Mouse (Mus musculus) neural tube, embryonic 13.5 days (tissue): ENCODE results near the gene Emp2. TPM values are rescaled to one million over a fixed set of nuclear protein-coding genes. Genes with fewer than 3 reads are reported as not detected.

Experiments used
- ATAC-seq: fragments of 200-750 bp; cut with Nextera tagmentation; 2 replicates; pipeline ENCODE4 v1.8.0; 2017; ENCODE audit warnings: low read depth, mild to moderate bottlenecking, moderate TSS enrichment, moderate library complexity
- H3K27ac ChIP-seq: fragments of 300-500 bp; sonication (generic); replicated peaks from 2 replicates; pipeline ENCODE4 v1.5.1; 2015; ENCODE audit warnings: moderate library complexity, mild to moderate bottlenecking, inconsistent platforms
- H3K27me3 ChIP-seq: fragments of 300-500 bp; sonication (generic); 2 replicates; pipeline ENCODE4 v1.6.1; 2015; ENCODE audit warnings: mild to moderate bottlenecking, inconsistent platforms
- H3K36me3 ChIP-seq: fragments of 300-500 bp; sonication (generic); 2 replicates; pipeline ENCODE4 v1.6.1; 2015; ENCODE audit warnings: mild to moderate bottlenecking, inconsistent platforms
- H3K4me1 ChIP-seq: fragments of 300-500 bp; sonication (generic); replicated peaks from 2 replicates; pipeline ENCODE4 v1.6.1; 2015; ENCODE audit warnings: inconsistent platforms
- H3K4me2 ChIP-seq: fragments of 300-500 bp; sonication (generic); 2 replicates; pipeline ENCODE4 v1.6.1; 2015; ENCODE audit warnings: inconsistent platforms, mild to moderate bottlenecking, moderate library complexity
- H3K4me3 ChIP-seq: fragments of 300-500 bp; sonication (generic); 2 replicates; pipeline ENCODE4 v1.5.1; 2015; ENCODE audit warnings: mild to moderate bottlenecking, inconsistent platforms
- H3K9ac ChIP-seq: fragments of 300-500 bp; sonication (generic); 2 replicates; pipeline ENCODE4 v1.6.1; 2015; ENCODE audit warnings: moderate library complexity, mild to moderate bottlenecking, inconsistent platforms
- H3K9me3 ChIP-seq: fragments of 300-500 bp; sonication (generic); 2 replicates; pipeline ENCODE4 v1.6.1; 2016; ENCODE audit warnings: inconsistent platforms
- WGBS: fragments of 180-500 bp; shearing (Covaris S2); methylation state at CpG from one replicate; pipeline ENCODE4 v1.1.7; 2015; 5-methylcytosine and 5-hydroxymethylcytosine counted together
- polyA plus RNA-seq: library from polyadenylated mRNA; unstranded; fragments of >200 nt; fragmentation: Nextera tagmentation; extraction: Ambion mirVana; gene quantifications from 2 replicates; pipeline ENCODE4 v1.2.1, GENCODE M21; 2015

The Emp2 gene
- polyA plus RNA-seq, 1 experiment from 2014 or later, result 5.3 TPM

- Histone ChIP-seq H3K9ac (no peak overlapping the region), H3K27me3 (peaks cover 33% of the 10 kb centered on the region), H3K4me3 (no peak overlapping the region), H3K4me2 (no peak overlapping the region), H3K4me1 (peaks cover 11% of the 10 kb centered on the region), H3K9me3 (no peaks in the 10 kb centered on the region), H3K27ac (no peak overlapping the region), H3K36me3 (no peaks in the 10 kb centered on the region)
- WGBS, result 75% methylated on average over 4 of the region's 4 CpGs
- ATAC-seq, result no peak
Measured at GRCm38 (mm10) chr16:10311989-10312388, 1.8 kb downstream of the Emp2 start.

- 60% methylated on average over 3 of the region's 3 CpGs for WGBS
- H3K36me3 ChIP-seq, result no peaks in the 10 kb centered on the region
- peaks cover 33% of the 10 kb centered on the region for H3K27me3 ChIP-seq
- no peak overlapping the region for H3K4me2 ChIP-seq
- H3K4me3 ChIP-seq, result no peak overlapping the region
- peaks cover 11% of the 10 kb centered on the region for H3K4me1 ChIP-seq
- no peak overlapping the region for H3K9ac ChIP-seq
- H3K27ac ChIP-seq, result no peak overlapping the region
- H3K9me3 ChIP-seq, result no peaks in the 10 kb centered on the region
- ATAC-seq, result no peak
Measured at GRCm38 (mm10) chr16:10311086-10311485, 2.7 kb downstream of the Emp2 start.

- Histone ChIP-seq H3K9ac (no peak overlapping the region), H3K4me1 (peaks cover 11% of the 10 kb centered on the region), H3K4me2 (no peak overlapping the region), H3K9me3 (no peaks in the 10 kb centered on the region), H3K27me3 (peaks cover 33% of the 10 kb centered on the region), H3K36me3 (no peaks in the 10 kb centered on the region), H3K4me3 (no peak overlapping the region), H3K27ac (no peak overlapping the region)
- 91% methylated on average over 5 of the region's 5 CpGs for WGBS
- ATAC-seq, result no peak
Measured at GRCm38 (mm10) chr16:10310507-10310906, 3.3 kb downstream of the Emp2 start.

GRCm38 (mm10) chr16:10307351-10307750, 6.4 kb downstream of the Emp2 start:
- H3K36me3 ChIP-seq, result no peaks in the 10 kb centered on the region
- no peak overlapping the region for H3K4me2 ChIP-seq
- H3K4me1 ChIP-seq, result no peaks in the 10 kb centered on the region
- no peak overlapping the region for H3K9ac ChIP-seq
- no peak overlapping the region for H3K4me3 ChIP-seq
- H3K27ac ChIP-seq, result no peak overlapping the region
- peaks cover 14% of the 10 kb centered on the region for H3K27me3 ChIP-seq
- WGBS, result 52% methylated on average over 5 of the region's 5 CpGs
- no peaks in the 10 kb centered on the region for H3K9me3 ChIP-seq
- no peak for ATAC-seq

- Histone ChIP-seq H3K27ac (no peak overlapping the region), H3K9ac (no peak overlapping the region), H3K4me3 (no peak overlapping the region), H3K27me3 (peaks cover 7% of the 10 kb centered on the region), H3K4me1 (no peaks in the 10 kb centered on the region), H3K36me3 (no peaks in the 10 kb centered on the region), H3K9me3 (no peaks in the 10 kb centered on the region), H3K4me2 (no peak overlapping the region)
- no peak for ATAC-seq
- WGBS, result 76% methylated on average over 3 of the region's 3 CpGs
Measured at GRCm38 (mm10) chr16:10306101-10306500, 7.7 kb downstream of the Emp2 start.

GRCm38 (mm10) chr16:10301337-10301736, 12.4 kb downstream of the Emp2 start:
- WGBS, result 82% methylated on average over 3 of the region's 3 CpGs
- Histone ChIP-seq H3K4me2 (no peak overlapping the region), H3K4me3 (no peak overlapping the region), H3K27ac (no peak overlapping the region), H3K9ac (no peak overlapping the region), H3K4me1 (no peaks in the 10 kb centered on the region), H3K9me3 (no peaks in the 10 kb centered on the region), H3K27me3 (no peaks in the 10 kb centered on the region), H3K36me3 (no peaks in the 10 kb centered on the region)
- no peak for ATAC-seq

- Histone ChIP-seq H3K4me2 (no peak overlapping the region), H3K9ac (no peak overlapping the region), H3K9me3 (no peaks in the 10 kb centered on the region), H3K4me3 (no peak overlapping the region), H3K36me3 (no peaks in the 10 kb centered on the region), H3K27me3 (no peaks in the 10 kb centered on the region), H3K27ac (no peak overlapping the region), H3K4me1 (no peaks in the 10 kb centered on the region)
- no peak for ATAC-seq
- WGBS, result 70% methylated on average over 3 of the region's 3 CpGs
Measured at GRCm38 (mm10) chr16:10300231-10301186, 13.3 kb downstream of the Emp2 start.

GRCm38 (mm10) chr16:10299637-10300036, 14.1 kb downstream of the Emp2 start:
- no peaks in the 10 kb centered on the region for H3K36me3 ChIP-seq
- H3K27ac ChIP-seq, result no peak overlapping the region
- no peak overlapping the region for H3K9ac ChIP-seq
- WGBS, result 29% methylated on average over 8 of the region's 8 CpGs
- no peak overlapping the region for H3K4me2 ChIP-seq
- no peaks in the 10 kb centered on the region for H3K9me3 ChIP-seq
- no peaks in the 10 kb centered on the region for H3K27me3 ChIP-seq
- no peak overlapping the region for H3K4me3 ChIP-seq
- no peak for ATAC-seq
- no peaks in the 10 kb centered on the region for H3K4me1 ChIP-seq

- Histone ChIP-seq H3K4me1 (no peaks in the 10 kb centered on the region), H3K36me3 (no peaks in the 10 kb centered on the region), H3K9me3 (no peaks in the 10 kb centered on the region), H3K9ac (no peak overlapping the region), H3K4me3 (no peak overlapping the region), H3K4me2 (no peak overlapping the region), H3K27ac (no peak overlapping the region), H3K27me3 (no peaks in the 10 kb centered on the region)
- no peak for ATAC-seq
- WGBS, result 84% methylated on average over 10 of the region's 10 CpGs
Measured at GRCm38 (mm10) chr16:10297696-10298644, 15.8 kb downstream of the Emp2 start.

GRCm38 (mm10) chr16:10288115-10288514, 25.7 kb downstream of the Emp2 start:
- Histone ChIP-seq H3K27me3 (no peaks in the 10 kb centered on the region), H3K36me3 (no peaks in the 10 kb centered on the region), H3K4me3 (no peak overlapping the region), H3K4me1 (no peaks in the 10 kb centered on the region), H3K9me3 (no peaks in the 10 kb centered on the region), H3K9ac (no peak overlapping the region), H3K27ac (no peak overlapping the region), H3K4me2 (no peak overlapping the region)
- ATAC-seq, result no peak
- WGBS, result 88% methylated on average over 6 of the region's 6 CpGs

- no peak overlapping the region for H3K27ac ChIP-seq
- H3K27me3 ChIP-seq, result no peaks in the 10 kb centered on the region
- no peak overlapping the region for H3K4me3 ChIP-seq
- no peak overlapping the region for H3K4me2 ChIP-seq
- 80% methylated on average over 9 of the region's 9 CpGs for WGBS
- no peaks in the 10 kb centered on the region for H3K4me1 ChIP-seq
- ATAC-seq, result no peak
- H3K36me3 ChIP-seq, result no peaks in the 10 kb centered on the region
- H3K9me3 ChIP-seq, result no peaks in the 10 kb centered on the region
- H3K9ac ChIP-seq, result no peak overlapping the region
Measured at GRCm38 (mm10) chr16:10286513-10287268, 27.1 kb downstream of the Emp2 start.
